21 mouse cellular contexts compared by ENCODE assay signal in genomic region chr4:49535675-49536294, GRCm38 (mm10). TPM values are rescaled to one million over a fixed set of nuclear protein-coding genes. Genes with fewer than 3 reads are reported as not detected.
"Had no signal": no experiment of that assay in that cellular context is flagged by ENCODE, and none has a peak within 500 bp of the region (broad histone marks: within the 10 kb centered on the region; RNA-seq: fewer than 3 reads in every experiment).

No protein-coding gene starts in this region.

- H3K4me1 ChIP-seq: midbrain, embryonic 10.5 days; midbrain, embryonic 12.5 days; neural tube, embryonic 13.5 days; neural tube, embryonic 15.5 days had no signal

- DNase-seq: lung, adult 18-20 months; lung, embryonic 14.5 days; lung, postnatal 10 days; lung, postnatal 4 days; midbrain, embryonic 14.5 days; retina, postnatal 1 day; right cerebral cortex, adult 18-20 months; right cerebral cortex, postnatal 25 days; right cerebral cortex, postnatal 4 days; spleen, adult 18-20 months; thymus, adult 18-20 months; thymus, postnatal 14 days; thymus, postnatal 36 days had no signal

- H3K27me3 ChIP-seq: midbrain, embryonic 12.5 days; neural tube, embryonic 13.5 days; neural tube, embryonic 15.5 days had no signal

- H3K4me2 ChIP-seq: lung, embryonic 14.5 days; midbrain, embryonic 12.5 days; neural tube, embryonic 13.5 days; neural tube, embryonic 15.5 days had no signal

- H3K9me3 ChIP-seq: midbrain, embryonic 10.5 days; midbrain, embryonic 12.5 days; neural tube, embryonic 15.5 days had no signal

- H3K27ac ChIP-seq: midbrain, embryonic 10.5 days; midbrain, embryonic 12.5 days; neural tube, embryonic 13.5 days; neural tube, embryonic 15.5 days had no signal

- ATAC-seq: midbrain, embryonic 16.5 days had no signal

- H3K9ac ChIP-seq: lung, embryonic 14.5 days; midbrain, embryonic 12.5 days; neural tube, embryonic 13.5 days; neural tube, embryonic 15.5 days had no signal

- H3K4me3 ChIP-seq: midbrain, embryonic 10.5 days; midbrain, embryonic 12.5 days; myocyte; neural tube, embryonic 13.5 days; neural tube, embryonic 15.5 days had no signal

RNA-seq across cellular contexts. Expression of gene Aldob, which starts 13.6 kb away (rescaled TPM):
- polyA plus RNA-seq: lung, embryonic 14.5 days; midbrain, embryonic 10.5 days; midbrain, embryonic 12.5 days; midbrain, embryonic 14.5 days; myocyte; neural tube, embryonic 11.5 days had no signal

RNA-seq across cellular contexts. Expression of gene Baat, which starts 29.4 kb away (rescaled TPM):
- polyA plus RNA-seq: lung, embryonic 14.5 days; lung, embryonic 16.5 days; myocyte; neural tube, embryonic 13.5 days; neural tube, embryonic 15.5 days had no signal
